Mouse (Mus musculus) olfactory bulb, adult 2 months (tissue): Measurements from ENCODE around the gene Usp16.

Experiments
- CTCF ChIP-seq: fragments of 200-500 bp; IDR thresholded peaks from 2 replicates; pipeline ENCODE4 v1.5.1; 2012; ENCODE audit warnings: low read depth, mild to moderate bottlenecking, low read length, moderate library complexity; ENCODE audit not compliant: insufficient read depth
- POLR2A ChIP-seq: fragments of 200-500 bp; IDR thresholded peaks from 2 replicates; pipeline ENCODE4 v1.6.1; 2012; ENCODE audit warnings: mild to moderate bottlenecking, low read depth, low read length, moderate library complexity; ENCODE audit not compliant: insufficient read depth

GRCm38 (mm10) chr16:87420662-87421061 is 33.8 kb upstream of the Usp16 start:
- TF ChIP-seq POLR2A = no peak
- no peak for TF ChIP-seq CTCF
